Mouse (Mus musculus) activated CD4-positive, CD25-positive, alpha-beta regulatory T cell, adult 9 weeks (primary cell): ENCODE data around the gene Prpf19. TPM values are rescaled to one million over a fixed set of nuclear protein-coding genes. Genes with fewer than 3 reads are reported as not detected.

ENCODE experiments used
- polyA plus RNA-seq: library from polyadenylated mRNA; unstranded; fragments of 100-300 nt; shearing (Covaris generic); gene quantifications from one replicate; pipeline ENCODE4 v1.2.1, GENCODE M21; 2017

Prpf19 gene
- polyA plus RNA-seq: 96.3 TPM

GRCm38 (mm10) chr19:10895016-10895528 lies at the start of gene Prpf19:
Prpf19 (plus strand) TSS chr19:10895231.

DNA sequence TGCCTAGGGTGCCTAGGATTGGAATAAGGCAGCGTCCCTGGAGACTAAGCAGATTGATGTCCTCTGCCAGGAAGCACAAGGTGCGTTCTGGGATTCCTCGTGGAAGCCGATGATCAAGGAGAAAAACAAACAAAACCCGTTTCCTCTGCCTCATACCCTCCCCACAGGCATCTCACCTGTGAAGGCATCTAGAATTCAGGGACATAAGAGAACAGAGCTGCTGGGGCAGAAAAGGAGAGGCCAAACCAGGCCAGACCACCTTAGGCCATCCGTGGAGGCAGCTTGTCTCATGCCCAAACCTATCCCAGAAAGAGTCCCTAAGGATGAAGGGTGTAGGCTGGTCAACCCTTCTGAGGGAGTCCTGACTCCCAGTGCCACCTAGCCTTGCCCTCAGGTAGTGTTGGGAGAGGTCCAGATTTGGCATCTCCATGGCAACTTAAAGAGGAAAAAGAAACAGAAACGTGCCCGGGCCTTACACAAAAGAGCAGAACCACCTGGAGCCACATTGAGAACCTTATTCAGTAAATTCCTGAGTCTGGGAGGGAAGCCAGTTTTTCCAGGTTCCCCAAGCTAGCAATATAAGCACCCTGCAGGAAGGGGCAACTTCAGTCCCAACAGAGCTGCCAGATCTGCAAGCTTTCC lies 25.0 kb upstream of the Prpf19 start, which contains the start of gene Tmem132a:
Tmem132a (minus strand) TSS at position 55 of the 642 bp plus-strand sequence.

GRCm38 (mm10) chr19:10881426-10882154 lies 13.4 kb upstream of the Prpf19 start, which contains the start of gene Tmem109:
Tmem109 (minus strand) TSS chr19:10882001.

GRCm38 (mm10) chr19:10920532-10920931 lies 25.5 kb downstream of the Prpf19 start, which contains the start of gene Zp1:
Zp1 (minus strand) TSS chr19:10920632.

DNA sequence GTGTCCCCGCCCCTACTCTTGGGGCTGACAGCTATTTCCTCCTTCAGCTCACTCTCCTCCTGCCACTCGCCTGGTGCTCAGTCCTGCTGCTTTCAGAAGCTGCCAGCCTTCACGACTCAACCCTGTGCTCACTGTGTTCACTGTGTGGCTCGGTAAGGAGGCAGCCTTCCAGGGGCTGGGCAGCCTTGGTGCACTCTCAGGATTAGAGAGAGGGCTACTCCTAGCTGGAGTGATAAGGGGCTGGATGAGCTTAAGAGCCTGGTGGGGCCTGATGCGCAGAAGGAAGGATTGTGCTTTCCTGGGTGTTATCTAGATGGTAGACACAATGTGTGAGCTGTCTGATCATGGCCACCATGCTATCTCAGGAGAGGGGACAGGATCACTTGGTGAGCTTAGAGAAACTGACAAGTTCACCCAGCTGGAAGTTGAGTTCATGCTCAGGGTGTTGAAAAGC lies 42.1 kb downstream of the Prpf19 start, which contains the start of gene Ptgdr2:
Ptgdr2 (plus strand) TSS at position 51 of the 454 bp plus-strand sequence.

GRCm38 (mm10) chr19:10949112-10949511 lies 54.1 kb downstream of the Prpf19 start, which contains the start of gene Ccdc86:
Ccdc86 (minus strand) TSS chr19:10949266.

Other genes starting within 250 kb of the Prpf19 start
- not detected for gene Pga5, start 217.2 kb upstream of the Prpf19 start, polyA plus RNA-seq
- 21.6 TPM for gene Vps37c, start 206.5 kb upstream of the Prpf19 start, polyA plus RNA-seq
- gene Cd5, start 156.2 kb upstream of the Prpf19 start, polyA plus RNA-seq: 654 TPM
- 684 TPM for gene Cd6, start 65.2 kb upstream of the Prpf19 start, polyA plus RNA-seq
- 1.7 TPM for gene Slc15a3, start 55.5 kb upstream of the Prpf19 start, polyA plus RNA-seq
- gene Tmem132a, start 25.3 kb upstream of the Prpf19 start, polyA plus RNA-seq: 0.71 TPM
- 54.3 TPM for gene Tmem109, start 13.2 kb upstream of the Prpf19 start, polyA plus RNA-seq
- not detected for gene Zp1, start 25.4 kb downstream of the Prpf19 start, polyA plus RNA-seq
- gene Ptgdr2, start 41.9 kb downstream of the Prpf19 start, polyA plus RNA-seq: not detected
- gene Ccdc86, start 54.0 kb downstream of the Prpf19 start, polyA plus RNA-seq: 20.7 TPM
- gene Ms4a10, start 79.4 kb downstream of the Prpf19 start, polyA plus RNA-seq: not detected
- gene Ms4a15, start 98.0 kb downstream of the Prpf19 start, polyA plus RNA-seq: not detected
- gene Ms4a18, start 122.8 kb downstream of the Prpf19 start, polyA plus RNA-seq: not detected
- gene Ms4a8a, start 185.9 kb downstream of the Prpf19 start, polyA plus RNA-seq: not detected
- gene 1700017D01Rik, start 235.6 kb downstream of the Prpf19 start, polyA plus RNA-seq: not detected